Mouse (Mus musculus) heart, postnatal 25 days (tissue): ENCODE data around the gene Tex37. TPM values are rescaled to one million over a fixed set of nuclear protein-coding genes. Genes with fewer than 3 reads are reported as not detected.

Source experiments
- DNase-seq: peaks from one replicate; pipeline ENCODE4 v3.0.0; 2022; ENCODE audit warnings: low spot score
- intact Hi-C: fragments of 180-260 bp; cut with DNase I; formaldehyde crosslinking; loops from one replicate; pipeline ENCODE4 v1.15.1; 2025
- total RNA-seq, 2 experiments: library from RNA; stranded (reverse); gene quantifications; 2 replicates each; pipeline ENCODE4 v1.2.3; 2021

Gene Tex37
- total RNA-seq, 2 experiments from 2014 or later = not detected

DNA sequence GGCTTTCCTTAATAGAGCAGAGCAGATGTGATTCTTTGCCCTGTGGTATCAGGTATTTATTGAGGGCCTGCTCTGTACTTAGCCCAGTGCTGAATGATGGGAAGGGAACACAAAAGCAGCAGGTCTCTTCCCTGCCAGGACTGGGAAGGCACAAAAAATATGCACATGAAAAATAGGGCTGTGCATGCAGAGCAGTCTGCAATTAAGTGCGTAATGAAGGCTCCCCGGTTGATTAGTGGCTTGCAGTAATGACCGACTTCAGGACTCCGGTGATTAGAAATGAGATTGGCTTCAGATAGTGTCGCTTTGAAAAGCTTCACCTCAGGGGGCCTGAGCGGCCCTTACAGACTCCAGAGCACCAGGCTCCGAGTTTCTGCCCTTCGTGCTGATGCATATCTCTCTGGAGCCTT, 19.1 kb downstream of the Tex37 start:
- DNase-seq = no peak
- intact Hi-C loops = no loop called here

DNA sequence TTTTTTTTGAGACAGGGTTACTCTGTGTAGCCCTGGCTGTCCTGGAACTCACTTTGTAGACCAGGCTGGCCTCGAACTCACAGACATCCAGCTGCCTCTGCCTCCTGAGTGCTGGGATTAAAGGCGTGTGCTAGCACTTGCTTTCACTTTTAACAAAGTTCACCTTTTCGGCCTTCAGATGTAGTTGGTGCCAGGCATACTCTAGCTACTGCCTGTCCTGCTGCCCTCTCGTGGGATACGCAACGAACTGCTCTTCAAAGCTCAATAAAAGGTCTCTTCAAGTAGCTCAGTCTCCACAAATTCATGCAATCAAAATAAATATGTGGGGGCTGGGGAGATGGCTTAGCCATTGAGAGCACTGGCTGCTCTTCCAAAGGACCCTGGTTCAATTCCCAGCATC, 20.6 kb downstream of the Tex37 start:
- DNase-seq = no peak
- intact Hi-C loops = no loop called here

GRCm38 (mm10) chr6:70887993-70888392, 30.7 kb downstream of the Tex37 start:
- intact Hi-C loops = no loop called here
- no peak for DNase-seq

- peak; percentile 43 for DNase-seq
- intact Hi-C loops = loop anchor here (1.0 to 2.0 kb wide), 2 partner anchors 36 to 69 kb away; partner anchors contain the start of gene Eif2ak3
These were observed 37.9 kb downstream of the Tex37 start for GRCm38 (mm10) chr6:70880714-70881304.

DNA sequence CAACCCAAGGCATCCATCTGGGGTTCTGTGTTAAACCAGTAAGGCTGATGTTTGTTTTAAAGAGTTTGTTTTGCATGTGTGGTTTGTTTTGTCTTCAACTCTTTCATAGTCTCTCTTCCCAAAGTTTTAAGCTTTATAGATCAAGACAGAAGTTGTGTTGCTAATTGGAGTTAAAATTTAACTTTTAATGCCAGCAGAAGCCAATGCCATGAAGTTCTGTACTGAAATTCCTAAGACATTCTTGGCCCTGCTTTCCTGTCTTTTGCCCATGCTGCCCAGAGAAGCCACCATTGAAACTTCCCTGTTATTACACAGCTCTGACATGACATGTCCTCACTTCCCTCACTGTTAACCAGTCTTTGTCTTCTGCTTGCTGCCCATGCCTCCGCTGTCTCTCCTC, 43.7 kb downstream of the Tex37 start:
- DNase-seq = no peak
- intact Hi-C loops = loop anchor here (5.0 kb wide), 1 partner anchor 163 kb away; no protein-coding TSS in a partner anchor

- intact Hi-C loops = no loop called here
- DNase-seq = no peak
These were observed 44.5 kb downstream of the Tex37 start for GRCm38 (mm10) chr6:70874035-70874775.

DNA sequence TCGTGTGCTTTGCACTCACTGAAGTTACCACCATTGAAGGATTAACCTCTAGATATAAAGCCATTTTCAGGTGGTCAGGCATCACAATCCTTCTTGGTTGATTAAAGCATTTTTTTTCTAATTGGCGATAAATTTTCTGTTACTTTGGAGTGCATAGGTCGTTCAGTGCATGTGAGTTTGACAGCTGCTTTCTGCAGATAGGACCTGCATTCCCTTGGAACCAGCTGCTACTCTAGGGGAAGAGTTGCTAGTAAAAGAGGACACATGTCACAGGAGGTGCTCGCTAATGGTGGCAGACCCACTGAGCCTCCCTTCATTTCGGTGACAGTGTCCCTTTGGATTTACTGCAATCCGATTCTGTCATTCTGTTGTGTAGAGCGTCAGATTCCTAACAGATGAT, 46.2 kb downstream of the Tex37 start:
- intact Hi-C loops = no loop called here
- no peak for DNase-seq

DNA sequence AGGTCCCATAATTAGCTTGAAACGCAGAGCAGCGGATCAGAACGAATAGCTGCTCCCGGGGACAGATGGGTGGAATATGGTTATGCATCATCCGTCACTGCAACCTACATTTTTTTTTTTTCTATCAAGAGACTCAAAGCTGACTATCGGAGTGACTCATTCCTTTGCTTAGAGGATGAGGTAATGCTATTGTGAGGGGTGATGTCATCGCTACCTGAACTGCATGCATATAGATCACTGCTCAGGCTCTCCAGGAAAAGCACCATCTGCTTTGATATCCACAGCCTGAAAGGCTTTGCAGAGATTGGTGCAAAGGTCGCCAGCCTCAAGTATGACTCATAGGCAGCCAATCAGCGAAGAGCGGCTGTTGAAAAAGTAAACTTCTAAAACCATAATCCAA, 46.6 kb downstream of the Tex37 start:
- intact Hi-C loops = no loop called here
- no peak for DNase-seq

DNA sequence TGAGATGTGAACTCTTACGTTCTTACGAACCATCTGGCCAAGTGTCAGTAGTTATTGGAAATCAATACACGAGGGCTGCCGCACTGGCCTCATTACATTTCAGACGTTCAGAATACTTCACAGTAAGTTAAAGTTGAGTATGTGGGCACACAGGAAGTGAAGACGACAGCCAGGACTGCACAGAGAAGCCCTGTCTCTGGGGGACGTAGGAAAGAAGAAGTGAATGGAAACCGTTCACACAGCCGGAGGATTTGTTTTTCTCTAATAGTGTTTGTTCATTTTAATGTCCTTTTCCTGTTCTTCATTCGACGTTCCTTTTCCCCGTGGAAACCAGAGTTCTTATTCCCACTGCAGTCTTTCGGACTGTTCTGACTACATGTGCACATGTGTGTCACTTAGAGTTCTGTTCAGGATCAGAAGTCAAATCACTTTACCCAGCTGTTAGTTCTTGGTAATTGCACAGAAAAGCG, 47.2 kb downstream of the Tex37 start:
- intact Hi-C loops = no loop called here
- no peak for DNase-seq

DNA sequence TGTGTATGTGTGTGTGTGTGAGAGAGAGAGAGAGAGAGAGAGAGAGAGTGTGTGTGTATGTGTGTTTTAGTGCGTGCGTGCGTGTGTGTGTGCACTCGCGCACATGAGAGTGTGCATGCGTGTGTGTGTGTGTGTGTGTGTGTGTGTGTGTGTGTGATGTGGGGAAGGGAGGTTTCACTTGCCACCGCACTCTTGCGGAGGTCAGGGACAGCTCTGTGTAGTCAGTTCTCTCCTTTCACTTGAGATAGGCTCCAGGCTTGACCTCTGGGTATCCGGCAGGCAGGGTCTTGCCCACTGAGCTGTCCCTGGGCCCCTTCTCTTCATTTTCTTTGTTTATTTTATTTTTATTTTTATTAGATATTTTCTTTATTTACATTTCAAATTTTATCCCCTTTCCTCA, 51.4 kb downstream of the Tex37 start:
- intact Hi-C loops = no loop called here
- DNase-seq = no peak

DNA sequence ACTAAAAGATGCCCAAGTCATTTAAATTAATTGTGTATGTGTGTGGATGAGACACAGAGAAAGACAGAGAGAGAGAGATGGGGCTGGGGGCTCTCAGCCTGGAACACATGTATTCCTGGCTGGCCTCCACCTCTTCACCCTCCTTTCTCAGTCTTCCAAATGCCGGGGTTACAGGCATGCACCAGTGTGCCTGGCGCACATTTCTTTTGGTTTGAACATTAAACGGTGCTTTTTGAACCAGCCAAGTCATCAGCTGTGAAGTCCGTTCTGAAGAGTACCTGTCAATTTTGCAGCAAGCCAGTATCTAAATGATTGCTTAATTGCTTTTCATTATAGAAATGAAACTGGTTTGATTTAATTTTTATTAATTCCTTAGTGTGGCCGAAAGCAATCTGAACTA, 52.0 kb downstream of the Tex37 start:
- intact Hi-C loops = no loop called here
- no peak for DNase-seq

DNA sequence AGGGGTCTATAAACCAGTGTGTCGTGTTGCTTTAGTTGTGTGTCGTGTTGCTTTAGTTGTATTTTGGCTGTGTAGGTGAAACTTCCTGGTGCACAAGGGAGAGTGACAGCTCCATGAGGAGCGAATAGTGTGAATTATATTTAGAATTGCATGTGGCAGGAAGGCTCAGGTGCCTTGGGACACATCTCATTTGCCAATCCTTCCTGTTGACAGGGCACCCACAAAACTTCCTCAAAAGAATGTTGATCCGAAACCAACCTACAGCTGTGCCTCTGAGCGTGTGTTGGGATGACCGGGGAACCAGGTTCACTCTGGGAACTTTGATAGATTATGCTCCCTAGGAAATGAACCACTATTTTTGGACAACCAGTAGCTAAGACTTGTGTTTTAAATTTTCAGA, 54.4 kb downstream of the Tex37 start:
- intact Hi-C loops = no loop called here
- DNase-seq = no peak

Other genes with a start within 250 kb of the Tex37 start
- 10 to 100 TPM; 11.3 to 13.9 TPM for gene Rpia, start 126.7 kb downstream of the Tex37 start, total RNA-seq
- 1 to 10 TPM; 7.9 to 9.3 TPM for gene Eif2ak3, start 74.4 kb downstream of the Tex37 start, total RNA-seq
- not detected for gene Foxi3, start 37.6 kb upstream of the Tex37 start, total RNA-seq
- gene Thnsl2, start 225.5 kb upstream of the Tex37 start, total RNA-seq = 1 to 10 TPM; 4.2 to 4.9 TPM